Mouse (Mus musculus): Measurements from ENCODE around the gene Hoxa1. TPM values are rescaled to one million over a fixed set of nuclear protein-coding genes. Genes with fewer than 3 reads are reported as not detected.

The Hoxa1 gene
- 1.3 TPM for polyA plus RNA-seq (2014; fragmentation: Illumina TruSeq; extraction: RNeasy Lipid Tissue Mini Kit (QIAGEN cat#74804); ENCODE audit: low read depth, low replicate concordance)

DNA sequence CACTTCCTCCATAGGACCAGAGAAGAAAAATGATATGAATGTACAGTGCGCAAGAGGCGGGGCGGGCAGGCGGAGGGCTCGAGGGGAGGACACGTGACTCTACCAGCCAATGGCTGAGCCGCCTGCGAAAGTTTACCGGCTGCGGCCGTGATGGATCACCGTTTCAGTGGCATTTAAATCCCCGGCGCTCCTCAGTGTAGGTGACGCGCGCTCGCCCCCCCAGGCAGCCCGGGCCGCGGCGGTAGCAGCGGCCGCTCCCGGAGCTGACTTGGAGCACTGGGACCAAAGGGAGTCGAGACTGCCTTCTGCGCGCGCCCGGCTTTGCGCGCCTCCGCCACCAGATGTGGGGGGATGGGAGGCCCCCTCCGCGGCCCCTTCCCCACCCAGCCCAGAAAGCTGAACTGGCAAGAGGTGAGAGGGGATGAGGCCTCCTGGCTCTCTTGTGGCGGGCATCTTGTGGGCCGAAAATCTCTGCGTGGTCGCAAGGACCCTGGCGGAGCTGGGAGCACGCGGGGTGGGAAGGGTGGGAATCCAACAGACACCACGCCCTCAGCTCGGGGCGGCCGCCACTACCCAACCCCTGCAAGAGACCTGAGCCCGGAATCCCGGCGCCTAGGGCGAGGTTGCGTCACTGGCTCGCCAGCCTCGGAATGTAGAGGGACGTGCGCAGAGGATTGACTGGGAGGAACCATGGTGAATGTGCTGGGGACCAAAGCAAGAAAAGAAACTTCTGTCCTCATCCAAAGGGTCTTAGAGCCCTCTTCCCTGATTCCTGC, at the start of gene Hoxa1:
Gene Hoxa1, minus strand, starts transcription at position 42 of the 776 bp plus-strand sequence.

DNA sequence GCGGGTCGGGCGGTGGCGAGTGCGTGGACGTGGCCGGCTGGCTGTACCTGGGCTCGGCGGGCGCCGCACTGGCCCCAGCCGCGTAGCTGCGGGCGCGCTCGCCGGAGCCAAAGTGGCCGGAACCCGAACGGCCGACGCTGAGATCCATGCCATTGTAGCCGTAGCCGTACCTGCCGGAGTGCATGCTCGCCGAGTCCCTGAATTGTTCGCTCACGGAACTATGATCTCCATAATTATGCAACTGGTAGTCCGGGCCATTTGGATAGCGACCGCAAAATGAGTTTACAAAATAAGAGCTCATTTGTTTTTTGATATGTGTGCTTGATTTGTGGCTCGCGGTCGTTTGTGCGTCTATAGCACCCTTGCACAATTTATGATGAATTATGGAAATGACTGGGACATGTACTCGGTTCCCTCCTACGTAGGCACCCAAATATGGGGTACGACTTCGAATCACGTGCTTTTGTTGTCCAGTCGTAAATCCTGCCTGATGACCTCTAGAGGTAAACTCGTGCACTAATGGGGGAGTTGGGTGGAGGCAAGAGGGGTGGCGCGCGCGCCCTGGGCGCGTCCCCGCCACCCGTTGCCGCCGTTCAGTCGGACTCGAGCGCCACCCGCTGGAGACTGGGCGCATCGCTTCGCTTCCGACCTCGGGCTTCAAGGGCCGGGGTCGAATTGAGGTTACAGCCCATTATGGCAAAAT, 46.1 kb upstream of the Hoxa1 start, which contains the start of gene Hoxa5:
Gene Hoxa5, minus strand, starts transcription at position 538 of the 703 bp plus-strand sequence.

DNA sequence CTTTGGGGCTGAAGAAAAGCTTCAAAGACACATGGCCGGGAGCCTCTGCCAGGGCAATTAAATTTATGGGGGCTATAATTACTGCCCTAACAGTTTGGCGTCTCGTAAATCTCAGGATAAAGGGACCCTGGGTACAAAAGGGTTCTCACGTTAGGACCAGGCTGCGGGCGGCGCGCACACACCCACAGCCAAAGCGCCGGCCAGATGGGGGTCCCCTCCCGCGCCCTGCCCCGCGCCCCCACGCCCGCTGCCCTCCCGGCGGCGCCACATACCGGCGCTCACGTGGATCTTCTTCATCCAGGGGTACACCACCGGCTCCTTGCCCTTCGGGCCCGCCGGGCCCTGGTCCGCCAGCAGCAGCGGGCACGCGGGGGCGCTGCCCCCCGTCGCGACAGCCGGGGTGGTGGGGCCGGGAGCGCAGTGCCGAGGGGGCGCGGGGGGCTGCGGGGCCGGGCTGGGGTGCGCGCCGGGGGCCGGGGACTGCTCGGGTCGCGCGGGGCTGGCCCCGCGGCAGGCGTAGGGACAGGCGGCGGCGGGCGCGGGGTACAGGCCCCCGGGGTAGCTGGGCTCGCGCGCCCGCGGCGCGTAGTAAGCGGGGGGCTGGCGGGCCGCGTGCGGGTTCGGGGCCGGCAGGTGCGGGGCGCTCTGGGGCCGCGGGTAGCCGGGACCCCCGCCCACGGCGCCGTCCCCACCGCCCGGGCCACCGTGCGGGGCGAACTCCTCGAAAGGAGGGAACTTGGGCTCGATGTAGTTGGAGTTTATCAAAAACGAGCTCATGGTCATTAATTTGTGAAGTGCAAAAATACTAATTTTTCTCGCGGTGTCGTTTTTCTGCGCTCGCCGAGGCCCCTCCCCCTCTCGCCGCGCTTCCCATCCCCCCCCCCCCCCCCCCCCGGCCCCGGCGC, 33.0 kb upstream of the Hoxa1 start, which contains the start of gene Hoxa4:
Gene Hoxa4, minus strand, starts transcription at position 848 of the 905 bp plus-strand sequence.

DNA sequence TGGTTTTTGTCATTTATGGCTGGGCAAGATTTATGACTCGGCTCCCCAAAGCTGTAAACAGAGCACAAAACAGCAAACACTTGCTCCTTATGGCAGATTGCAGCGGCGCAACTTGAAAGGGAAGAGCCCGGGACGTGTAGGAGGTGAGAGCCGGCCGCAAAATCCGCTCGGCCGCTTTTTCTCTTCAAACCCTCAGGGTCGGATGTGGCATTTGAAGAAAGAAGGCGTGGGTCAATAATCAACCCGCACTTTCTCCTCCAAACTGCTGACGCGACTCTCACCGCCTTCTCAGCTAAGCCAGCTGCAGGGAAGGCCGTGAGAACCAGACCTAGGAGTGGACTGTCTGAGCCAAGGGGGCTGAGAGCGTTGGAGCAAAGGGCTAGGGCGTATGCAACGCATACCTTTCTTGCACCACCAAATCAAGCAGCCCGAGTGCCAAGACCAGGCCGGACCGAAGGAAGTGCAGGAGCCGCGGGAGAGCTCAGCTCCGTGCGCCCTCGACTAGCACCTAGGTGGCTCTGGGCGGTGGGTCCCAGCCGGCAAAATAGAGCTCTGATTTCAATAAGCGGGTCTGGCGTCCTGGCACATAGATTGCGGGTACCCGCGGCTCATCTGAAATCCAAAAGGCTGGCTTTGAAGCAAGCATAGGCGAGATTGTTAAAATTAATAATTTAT, 19.1 kb upstream of the Hoxa1 start, which contains the start of gene 5730596B20Rik:
Gene 5730596B20Rik, plus strand, starts transcription at position 438 of the 675 bp plus-strand sequence.

DNA sequence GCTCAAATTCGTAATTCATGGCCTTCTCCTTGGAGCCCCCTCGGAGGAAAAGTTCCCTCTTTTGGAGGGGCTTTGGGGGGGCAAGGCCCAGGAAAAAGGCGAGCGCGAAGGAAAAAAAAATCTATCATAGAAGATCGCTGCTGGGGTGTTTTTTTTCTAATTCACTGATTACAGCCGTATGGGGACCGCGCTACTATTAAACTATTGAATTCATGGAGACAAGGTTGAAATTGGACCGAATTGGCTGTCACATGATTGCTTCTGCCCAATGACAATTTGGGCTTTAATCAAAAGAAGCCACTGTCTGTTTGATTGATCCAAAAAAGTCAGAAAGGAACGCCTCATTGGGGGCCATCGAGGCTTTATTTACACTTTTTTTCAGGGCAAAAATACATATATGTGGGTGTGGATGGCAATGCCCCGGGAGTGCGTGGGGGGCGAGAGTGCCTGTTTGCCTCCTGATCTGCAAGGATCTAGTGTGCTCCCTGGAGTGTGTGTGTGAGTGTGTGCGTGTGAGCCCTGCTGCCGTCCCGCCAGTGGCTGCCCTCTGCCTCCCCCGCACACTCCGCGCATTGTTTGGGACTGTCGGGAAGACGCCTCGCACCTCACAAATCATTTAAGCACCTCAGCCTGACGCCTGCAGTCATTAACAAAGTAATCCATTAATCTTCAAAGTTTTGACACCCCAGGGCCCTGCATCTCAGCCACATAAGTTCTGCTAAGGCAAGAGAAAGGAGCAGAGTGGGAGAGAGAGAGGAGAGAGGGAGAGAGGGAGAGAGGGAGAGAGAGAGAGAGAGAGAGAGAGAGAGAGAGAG, 6.7 kb upstream of the Hoxa1 start, which contains the start of gene Hoxa2:
Gene Hoxa2, minus strand, starts transcription at position 206 of the 815 bp plus-strand sequence.

Other genes starting within 250 kb of the Hoxa1 start
- gene Skap2, start 145.8 kb downstream of the Hoxa1 start, polyA plus RNA-seq (2014; fragmentation: Illumina TruSeq; extraction: RNeasy Lipid Tissue Mini Kit (QIAGEN cat#74804); ENCODE audit: low read depth, low replicate concordance): 39.8 TPM
- gene Hoxa2, start 6.5 kb upstream of the Hoxa1 start, polyA plus RNA-seq (2014; fragmentation: Illumina TruSeq; extraction: RNeasy Lipid Tissue Mini Kit (QIAGEN cat#74804); ENCODE audit: low read depth, low replicate concordance): 2.7 TPM
- gene 5730596B20Rik, start 19.2 kb upstream of the Hoxa1 start, polyA plus RNA-seq (2014; fragmentation: Illumina TruSeq; extraction: RNeasy Lipid Tissue Mini Kit (QIAGEN cat#74804); ENCODE audit: low read depth, low replicate concordance): 0.84 TPM
- 4.5 TPM for gene Hoxa4, start 33.4 kb upstream of the Hoxa1 start, polyA plus RNA-seq (2014; fragmentation: Illumina TruSeq; extraction: RNeasy Lipid Tissue Mini Kit (QIAGEN cat#74804); ENCODE audit: low read depth, low replicate concordance)
- 11.7 TPM for gene Hoxa5, start 46.3 kb upstream of the Hoxa1 start, polyA plus RNA-seq (2014; fragmentation: Illumina TruSeq; extraction: RNeasy Lipid Tissue Mini Kit (QIAGEN cat#74804); ENCODE audit: low read depth, low replicate concordance)
- 5.7 TPM for gene Hoxa6, start 50.4 kb upstream of the Hoxa1 start, polyA plus RNA-seq (2014; fragmentation: Illumina TruSeq; extraction: RNeasy Lipid Tissue Mini Kit (QIAGEN cat#74804); ENCODE audit: low read depth, low replicate concordance)
- 8.9 TPM for gene Hoxa3, start 55.0 kb upstream of the Hoxa1 start, polyA plus RNA-seq (2014; fragmentation: Illumina TruSeq; extraction: RNeasy Lipid Tissue Mini Kit (QIAGEN cat#74804); ENCODE audit: low read depth, low replicate concordance)
- 1.7 TPM for gene Gm28308, start 55.0 kb upstream of the Hoxa1 start, polyA plus RNA-seq (2014; fragmentation: Illumina TruSeq; extraction: RNeasy Lipid Tissue Mini Kit (QIAGEN cat#74804); ENCODE audit: low read depth, low replicate concordance)
- 20.0 TPM for gene Hoxa7, start 63.5 kb upstream of the Hoxa1 start, polyA plus RNA-seq (2014; fragmentation: Illumina TruSeq; extraction: RNeasy Lipid Tissue Mini Kit (QIAGEN cat#74804); ENCODE audit: low read depth, low replicate concordance)
- 7.2 TPM for gene Hoxa9, start 72.8 kb upstream of the Hoxa1 start, polyA plus RNA-seq (2014; fragmentation: Illumina TruSeq; extraction: RNeasy Lipid Tissue Mini Kit (QIAGEN cat#74804); ENCODE audit: low read depth, low replicate concordance)
- 2.5 TPM for gene Hoxa10, start 82.5 kb upstream of the Hoxa1 start, polyA plus RNA-seq (2014; fragmentation: Illumina TruSeq; extraction: RNeasy Lipid Tissue Mini Kit (QIAGEN cat#74804); ENCODE audit: low read depth, low replicate concordance)
- gene Hoxa11, start 87.5 kb upstream of the Hoxa1 start, polyA plus RNA-seq (2014; fragmentation: Illumina TruSeq; extraction: RNeasy Lipid Tissue Mini Kit (QIAGEN cat#74804); ENCODE audit: low read depth, low replicate concordance): 0.42 TPM
- gene Hoxa13, start 102.6 kb upstream of the Hoxa1 start, polyA plus RNA-seq (2014; fragmentation: Illumina TruSeq; extraction: RNeasy Lipid Tissue Mini Kit (QIAGEN cat#74804); ENCODE audit: low read depth, low replicate concordance): not detected
- 0.34 TPM for gene Evx1, start 155.2 kb upstream of the Hoxa1 start, polyA plus RNA-seq (2014; fragmentation: Illumina TruSeq; extraction: RNeasy Lipid Tissue Mini Kit (QIAGEN cat#74804); ENCODE audit: low read depth, low replicate concordance)

All from adipose tissue, adult 10 weeks (tissue).